Mouse (Mus musculus) heart, postnatal 10 days (tissue): Measurements from ENCODE around the gene Ppp1ca. TPM values are rescaled to one million over a fixed set of nuclear protein-coding genes. Genes with fewer than 3 reads are reported as not detected.

Experiments used
- DNase-seq, 2 experiments: peaks; one replicate each; pipeline ENCODE4 v3.0.0; 2021
- intact Hi-C: fragments of 180-260 bp; cut with DNase I; formaldehyde crosslinking; loops from one replicate; pipeline ENCODE4 v1.15.1; 2025
- microRNA-seq, 2 experiments: library from miRNA; unstranded; fragments of <30 nt; microRNA quantifications; one replicate each; pipeline ENCODE4 v1.2.0; 2022
- total RNA-seq, 2 experiments: library from RNA; stranded (reverse); gene quantifications; 2 replicates each; pipeline ENCODE4 v1.2.3; 2021

Gene Ppp1ca
- total RNA-seq, 2 experiments from 2014 or later: 420 to 454 TPM

DNA sequence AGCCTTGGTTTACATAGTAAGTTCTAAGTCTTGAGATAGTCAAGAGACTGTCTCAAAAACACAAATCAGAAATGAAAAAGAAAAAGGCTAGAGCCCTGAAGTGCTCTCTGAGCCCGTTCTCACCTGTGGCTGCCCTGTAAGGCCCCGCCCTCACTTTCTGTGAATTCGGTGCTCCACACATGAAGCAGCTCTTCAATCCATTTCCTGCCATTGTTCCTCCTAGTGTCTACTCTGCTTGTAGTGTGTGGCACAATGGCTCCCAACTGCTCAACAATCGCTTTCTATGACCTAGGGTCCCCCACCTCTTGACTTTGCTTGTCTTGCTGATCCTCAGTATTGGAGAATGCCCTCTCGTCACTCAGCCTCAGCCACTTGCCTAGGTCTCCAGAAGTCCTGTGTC lies 35.6 kb downstream of the Ppp1ca start:
- DNase-seq: no peak
- intact Hi-C loops: loop anchor here (5.0 kb wide), 1 partner anchor 210 kb away; no protein-coding TSS in a partner anchor

DNA sequence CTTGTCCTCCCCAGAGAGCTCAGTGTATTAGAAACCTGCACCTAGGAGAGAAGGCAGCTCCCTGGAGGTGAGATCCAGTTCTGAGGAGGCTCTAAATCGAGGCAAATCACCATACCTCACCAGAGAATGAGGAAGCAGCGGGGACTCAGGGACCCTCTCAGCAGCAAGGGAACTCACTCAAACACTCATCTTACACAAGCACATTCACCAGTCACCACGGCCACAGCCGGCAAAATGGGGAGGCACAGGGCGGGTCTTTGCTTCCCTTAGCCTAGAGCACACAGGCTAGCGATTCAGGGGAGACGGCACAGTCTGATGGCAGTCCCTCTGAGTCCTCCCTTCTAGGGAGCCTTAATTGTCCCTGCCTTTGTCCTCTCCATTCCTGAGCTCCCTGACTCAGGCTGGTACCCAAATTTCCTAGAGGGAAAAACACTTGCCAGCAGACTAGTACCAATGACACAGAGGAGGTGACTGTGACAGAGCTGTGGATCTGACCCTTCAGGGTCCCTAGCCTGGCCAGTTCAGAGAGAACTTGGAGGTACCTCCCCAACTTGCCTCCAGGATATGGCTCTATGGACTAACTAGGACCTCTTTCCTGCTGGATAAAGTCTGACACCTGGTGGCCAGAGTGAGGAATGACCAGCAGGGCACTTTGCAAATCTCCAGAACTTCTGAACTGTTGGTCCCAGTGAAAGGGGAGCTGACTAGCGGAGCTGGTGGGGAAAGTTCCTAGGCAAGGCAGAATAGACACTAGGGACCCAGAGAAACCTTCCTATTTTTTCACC lies 36.2 kb downstream of the Ppp1ca start:
- intact Hi-C loops: loop anchor here (1.0 to 5.0 kb wide), 4 partner anchors 21 to 211 kb away; partner anchors contain the start of gene Pitpnm1
- DNase-seq: peak; percentile 86 to 92

DNA sequence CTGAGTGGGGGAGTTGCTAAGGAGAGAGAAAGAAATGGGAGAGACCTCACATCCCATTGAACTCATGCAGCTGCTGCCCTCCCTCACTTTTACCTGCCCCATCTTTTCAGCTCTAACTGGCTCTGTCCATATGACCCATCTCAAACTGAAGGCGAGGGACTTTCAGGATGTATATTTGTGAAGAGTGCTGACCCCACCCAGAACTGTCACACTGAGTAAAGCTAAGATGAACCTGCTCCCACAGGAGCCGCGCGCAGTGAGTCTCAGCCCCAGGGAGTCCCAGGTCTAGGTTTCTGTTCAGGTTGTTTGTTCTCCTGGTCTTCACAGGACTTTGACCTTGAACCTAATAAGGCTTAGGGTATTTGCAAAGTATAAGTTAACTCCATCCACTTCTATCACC lies 37.0 kb downstream of the Ppp1ca start:
- DNase-seq: no peak
- intact Hi-C loops: loop anchor here (1.0 to 5.0 kb wide), 4 partner anchors 22 to 212 kb away; partner anchors contain the start of gene Pitpnm1

DNA sequence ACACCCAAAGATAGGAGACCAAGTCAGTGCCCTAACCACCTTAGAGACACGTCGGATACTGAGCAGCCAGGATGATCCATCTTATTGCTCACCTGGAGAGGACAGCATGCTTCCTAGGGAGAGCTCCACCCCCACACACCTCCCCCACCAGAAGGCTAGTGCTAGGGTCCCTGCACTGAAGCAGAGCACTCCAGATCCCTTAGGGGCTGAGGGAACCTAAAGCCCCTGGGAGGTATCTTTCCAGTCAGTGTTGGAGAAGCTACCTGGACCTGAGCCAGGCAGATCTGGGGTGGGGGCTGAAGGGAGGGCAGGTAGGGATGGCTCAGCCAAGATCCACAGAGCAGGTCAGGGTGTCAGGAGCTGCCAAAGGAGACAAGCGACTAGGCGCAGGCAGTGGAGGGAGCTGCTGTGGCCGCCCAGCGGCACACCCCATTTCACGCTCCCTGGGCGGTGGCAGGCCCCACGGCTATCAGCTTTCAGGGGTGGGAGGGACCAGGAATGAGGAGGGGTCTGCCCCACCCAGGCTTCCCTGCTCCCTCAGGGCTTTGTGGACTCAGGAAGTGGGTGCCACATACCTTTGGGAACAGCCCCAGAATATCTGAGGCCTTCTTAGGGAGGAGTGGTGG lies 37.7 kb downstream of the Ppp1ca start:
- intact Hi-C loops: loop anchor here (2.0 to 5.0 kb wide), 2 partner anchors 131 to 212 kb away; partner anchors contain the start of gene Pitpnm1
- DNase-seq: no peak

DNA sequence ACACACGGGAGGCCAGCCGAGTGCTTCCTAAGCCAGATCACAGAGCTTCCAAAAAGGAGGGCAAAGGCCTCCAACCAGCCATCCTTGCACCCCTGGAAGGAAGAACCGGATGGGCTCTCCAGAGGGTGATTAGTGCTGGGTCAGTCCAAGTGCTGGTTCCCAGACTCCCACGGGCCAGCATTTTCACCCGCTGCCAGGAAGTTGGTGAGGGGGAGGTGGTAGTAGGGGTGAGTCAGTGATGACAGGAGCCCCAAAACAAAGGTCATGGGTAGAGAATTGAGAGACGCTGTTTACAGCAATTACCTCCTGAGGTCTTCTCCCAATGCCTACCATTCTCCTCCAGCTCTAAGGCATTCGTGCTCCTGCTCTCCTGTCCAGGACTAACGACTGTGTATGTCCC lies 38.5 kb downstream of the Ppp1ca start:
- DNase-seq: peak in 1 of 2 experiments; percentile 41
- intact Hi-C loops: no loop called here

DNA sequence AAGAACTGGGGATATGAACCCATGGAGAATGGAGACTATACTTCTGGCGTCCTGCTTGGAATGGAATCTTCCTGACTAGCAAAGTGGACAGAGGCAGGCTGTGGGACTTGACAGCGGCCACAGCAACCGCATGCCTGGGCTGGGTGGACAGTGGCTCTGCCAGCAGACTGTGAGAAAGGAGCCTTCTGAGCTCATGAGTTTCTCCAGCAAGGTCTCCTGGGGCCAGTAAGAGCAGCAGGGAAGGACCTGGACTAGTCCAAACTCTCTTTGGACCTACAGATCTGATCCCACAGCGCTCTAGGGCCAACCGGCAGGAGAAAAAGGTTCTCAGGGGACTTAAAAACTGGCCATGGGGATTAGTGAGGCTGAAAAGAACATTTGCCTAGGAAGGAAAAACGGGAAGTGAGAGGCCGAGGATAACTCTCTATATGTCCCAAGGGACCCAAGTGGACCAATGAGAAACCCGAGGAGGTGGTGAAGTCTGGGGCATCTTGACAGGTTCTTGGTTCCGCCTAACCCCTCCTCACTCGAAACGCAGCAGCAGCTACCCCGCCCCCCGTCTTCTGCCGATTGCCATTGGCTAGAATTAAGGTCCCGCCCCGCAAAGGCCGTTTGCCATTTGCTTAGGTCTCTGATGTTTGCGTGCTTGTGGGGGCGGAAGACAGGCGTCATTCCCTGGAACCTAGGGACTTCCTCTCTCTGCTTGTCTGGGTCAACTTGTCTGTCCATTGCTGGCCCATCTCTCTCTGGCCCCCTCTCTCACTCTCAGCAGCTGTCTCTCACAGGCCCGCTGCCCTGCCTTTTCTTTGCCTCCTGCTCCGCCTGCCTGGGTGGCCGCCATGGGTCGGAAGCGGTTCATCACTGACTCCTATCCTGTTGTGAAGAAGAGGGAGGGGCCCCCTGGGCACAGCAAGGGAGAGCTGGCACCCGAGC lies 39.7 kb downstream of the Ppp1ca start, which contains the start of gene Pold4:
Pold4 (plus strand) TSS at position 647 of the 933 bp plus-strand sequence.
- peak; percentile 98 to 99 for DNase-seq
- intact Hi-C loops: no loop called here

DNA sequence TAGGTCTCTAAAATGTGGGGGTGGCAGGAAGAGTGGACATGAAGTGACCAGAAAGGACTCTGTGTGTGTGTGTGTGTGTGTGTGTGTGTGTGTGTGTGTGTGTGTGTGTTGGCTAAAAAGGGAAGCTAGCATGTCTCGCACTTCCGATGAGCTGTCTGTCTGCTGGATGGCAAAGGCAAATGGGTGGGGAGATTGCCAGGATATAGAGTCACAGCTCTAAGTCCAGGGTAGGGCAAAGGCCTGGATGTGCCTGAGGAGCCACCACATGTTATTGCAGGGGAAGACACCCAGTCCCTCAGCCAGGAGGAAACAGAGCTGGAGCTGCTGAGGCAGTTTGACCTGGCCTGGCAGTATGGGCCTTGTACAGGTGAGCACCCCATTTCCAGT lies 40.3 kb downstream of the Ppp1ca start:
- no peak for DNase-seq
- intact Hi-C loops: no loop called here

DNA sequence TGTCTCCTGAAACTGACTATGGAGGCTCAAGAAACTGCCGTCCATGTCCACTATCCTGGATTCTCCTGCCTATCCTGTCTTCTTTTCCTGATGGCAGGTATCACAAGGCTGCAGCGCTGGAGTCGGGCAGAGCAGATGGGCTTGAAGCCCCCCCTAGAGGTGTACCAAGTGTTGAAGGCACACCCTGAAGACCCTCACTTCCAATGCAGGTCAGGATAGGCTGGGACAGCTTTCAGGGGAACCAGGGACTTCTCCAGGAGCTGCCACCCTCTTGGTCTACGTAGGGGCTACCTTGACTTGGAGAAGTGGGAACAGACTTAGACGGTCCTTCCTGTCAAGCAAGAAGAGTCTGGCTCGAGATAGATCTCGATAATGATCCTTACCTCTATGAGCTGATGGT lies 40.8 kb downstream of the Ppp1ca start:
- intact Hi-C loops: no loop called here
- no peak for DNase-seq

DNA sequence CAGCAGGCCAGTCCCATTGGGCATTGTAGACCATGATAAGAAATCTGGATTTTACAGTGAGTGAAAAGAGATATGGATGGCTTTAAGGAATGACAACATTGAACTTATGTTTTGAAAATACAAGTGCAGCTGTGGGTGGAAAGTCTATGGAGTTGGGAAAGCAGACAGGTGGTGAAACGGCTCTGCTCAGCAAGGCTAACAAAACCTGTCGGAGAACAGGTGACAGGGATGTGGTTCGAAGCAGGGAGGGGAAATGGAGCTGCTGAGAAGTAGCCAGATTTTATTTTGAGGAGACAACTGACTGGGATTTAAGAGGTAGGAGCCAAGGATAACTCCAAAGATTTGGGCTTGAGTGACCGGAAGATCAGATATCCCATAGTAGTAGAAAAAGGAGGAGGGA lies 42.7 kb downstream of the Ppp1ca start:
- intact Hi-C loops: no loop called here

DNA sequence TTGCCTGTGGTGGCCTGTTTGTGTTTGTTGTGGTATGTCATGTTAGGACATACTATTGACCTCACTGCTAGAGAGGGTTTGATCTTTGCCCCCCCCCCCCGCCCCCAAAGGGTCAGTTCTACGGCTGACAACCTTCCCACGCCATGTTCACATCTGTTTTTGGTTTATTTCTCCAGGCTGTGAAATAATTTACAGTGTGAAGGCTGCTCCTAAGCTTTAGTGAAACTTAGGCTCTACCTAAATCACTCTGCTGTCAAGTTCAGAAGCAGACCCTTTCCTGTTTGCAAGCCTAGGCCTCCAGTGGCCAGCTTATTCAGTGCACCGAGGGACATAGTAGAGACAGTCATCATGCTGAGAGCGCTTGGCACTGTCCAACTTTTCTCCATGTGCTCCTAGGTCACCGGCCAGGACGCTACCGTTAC lies 48.4 kb downstream of the Ppp1ca start:
- intact Hi-C loops: no loop called here
- DNase-seq: no peak

More for the DNA sequence above, 42.7 kb downstream of the Ppp1ca start:
- DNase-seq: no peak

DNA sequence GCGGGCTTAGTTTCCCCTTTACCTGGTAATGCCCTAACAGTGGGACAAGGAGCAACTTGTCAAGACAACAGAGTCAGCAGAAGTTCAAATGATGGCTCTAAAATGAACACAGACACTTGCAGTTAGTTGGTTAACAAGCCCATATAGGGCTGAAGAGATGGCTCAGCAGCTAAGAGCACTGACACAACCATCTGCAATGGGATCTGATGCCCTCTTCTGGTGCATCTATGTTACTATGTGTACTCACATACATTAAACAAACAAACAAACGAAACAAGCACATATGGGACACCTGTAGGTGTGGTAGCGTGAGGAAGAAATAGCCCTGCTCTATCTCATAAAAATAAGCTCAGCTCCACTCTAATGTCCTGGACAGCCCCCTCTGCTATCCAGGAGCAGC lies 50.6 kb downstream of the Ppp1ca start:
- intact Hi-C loops: no loop called here

DNA sequence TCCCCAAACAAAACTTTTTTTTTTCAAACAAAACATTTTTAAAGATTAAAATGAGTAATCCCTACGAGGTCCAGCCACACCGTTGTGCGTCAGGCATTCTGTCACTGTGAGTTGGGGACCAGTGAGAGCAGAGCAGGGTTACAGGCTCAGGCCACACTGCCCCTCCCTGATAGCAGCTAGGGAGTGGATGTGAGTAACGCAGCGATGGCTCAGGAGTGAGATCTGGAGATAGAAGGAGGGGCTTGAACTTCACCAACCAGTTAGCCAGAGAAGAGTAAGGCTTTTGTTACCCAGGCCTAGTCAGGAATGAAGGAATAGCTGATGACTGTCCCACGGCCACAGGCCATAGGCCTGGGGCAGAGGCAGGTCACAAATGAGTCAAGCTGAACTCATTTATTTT lies 52.9 kb downstream of the Ppp1ca start:
- no peak for DNase-seq
- intact Hi-C loops: no loop called here

More for the DNA sequence above, 50.6 kb downstream of the Ppp1ca start:
- no peak for DNase-seq

Small RNAs within 50 kb of the gene (microRNA-seq; reads per million reads assigned to microRNA genes)
- gene Gm26115: 0 reads per million in 2 experiments

Other genes with a start within 250 kb of the Ppp1ca start
- gene Aldh3b3, start 233.4 kb upstream of the Ppp1ca start, total RNA-seq: under 1 TPM; 0.10 to 0.24 TPM
- gene Aldh3b2, start 219.7 kb upstream of the Ppp1ca start, total RNA-seq: under 1 TPM; 0.32 to 0.72 TPM
- 10 to 100 TPM; 12.8 to 13.4 TPM for gene Acy3, start 205.5 kb upstream of the Ppp1ca start, total RNA-seq
- not detected for gene Tbx10, start 199.3 kb upstream of the Ppp1ca start, total RNA-seq
- 10 to 100 TPM; 61.2 to 71.2 TPM for gene Nudt8, start 191.5 kb upstream of the Ppp1ca start, total RNA-seq
- 1 to 10 TPM; 1.4 to 1.6 TPM for gene Gm49405, start 191.4 kb upstream of the Ppp1ca start, total RNA-seq
- 100 to 1,000 TPM; 102 to 103 TPM for gene Doc2g, start 188.8 kb upstream of the Ppp1ca start, total RNA-seq
- 100 to 1,000 TPM; 960 to 987 TPM for gene Ndufv1, start 179.3 kb upstream of the Ppp1ca start, total RNA-seq
- gene Gstp1, start 154.1 kb upstream of the Ppp1ca start, total RNA-seq: 100 to 1,000 TPM; 270 to 278 TPM
- gene Gstp2, start 146.0 kb upstream of the Ppp1ca start, total RNA-seq: 10 to 100 TPM; 87.3 to 90.7 TPM
- not detected for gene Gstp3, start 132.5 kb upstream of the Ppp1ca start, total RNA-seq
- not detected for gene Cabp2, start 110.5 kb upstream of the Ppp1ca start, total RNA-seq
- gene Cdk2ap2, start 94.9 kb upstream of the Ppp1ca start, total RNA-seq: 10 to 100 TPM; 21.9 to 26.3 TPM
- gene Pitpnm1, start 92.1 kb upstream of the Ppp1ca start, total RNA-seq: 10 to 100 TPM; 30.8 to 32.8 TPM
- 10 to 100 TPM; 47.7 to 62.6 TPM for gene Aip, start 66.2 kb upstream of the Ppp1ca start, total RNA-seq
- gene Gpr152, start 52.3 kb upstream of the Ppp1ca start, total RNA-seq: not detected
- gene Cabp4, start 48.0 kb upstream of the Ppp1ca start, total RNA-seq: not detected
- 10 to 100 TPM; 87.2 to 90.7 TPM for gene Coro1b, start 43.4 kb upstream of the Ppp1ca start, total RNA-seq
- gene Ptprcap, start 38.5 kb upstream of the Ppp1ca start, total RNA-seq: 1 to 10 TPM; 1.6 to 2.2 TPM
- 10 to 100 TPM; 22.4 to 24.3 TPM for gene Rps6kb2, start 28.7 kb upstream of the Ppp1ca start, total RNA-seq
- 10 to 100 TPM; 40.2 to 53.6 TPM for gene Carns1, start 16.6 kb upstream of the Ppp1ca start, total RNA-seq
- gene Tbc1d10c, start 781 bp upstream of the Ppp1ca start, total RNA-seq: 1 to 10 TPM; 2.6 to 2.9 TPM
- gene Rad9a, start 9.6 kb downstream of the Ppp1ca start, total RNA-seq: 1 to 10 TPM; 6.0 to 8.6 TPM
- gene Clcf1, start 22.2 kb downstream of the Ppp1ca start, total RNA-seq: 1 to 10 TPM; 1.6 to 2.5 TPM
- gene AC109138.7, start 22.3 kb downstream of the Ppp1ca start, total RNA-seq: not detected
- gene Pold4, start 39.8 kb downstream of the Ppp1ca start, total RNA-seq: 10 to 100 TPM; 10.7 to 13.5 TPM
- 10 to 100 TPM in 1 of 2 experiments, 1 to 10 TPM in 1; 10.0 to 12.0 TPM for gene Ssh3, start 77.1 kb downstream of the Ppp1ca start, total RNA-seq
- gene Ankrd13d, start 91.1 kb downstream of the Ppp1ca start, total RNA-seq: 1 to 10 TPM in 1 of 2 experiments, under 1 TPM in 1; 0.98 to 1.5 TPM
- gene Grk2, start 114.2 kb downstream of the Ppp1ca start, total RNA-seq: 10 to 100 TPM; 51.4 to 57.2 TPM
- 10 to 100 TPM; 50.4 to 54.4 TPM for gene Kdm2a, start 206.2 kb downstream of the Ppp1ca start, total RNA-seq
- gene Rhod, start 247.4 kb downstream of the Ppp1ca start, total RNA-seq: 10 to 100 TPM in 1 of 2 experiments, 1 to 10 TPM in 1; 8.5 to 10.6 TPM